Mouse (Mus musculus): ENCODE results near the gene Zfp422.
A peak's percentile ranks its signal among the peaks of the same experiment; 100 is the strongest.

Zfp422 gene

DNA sequence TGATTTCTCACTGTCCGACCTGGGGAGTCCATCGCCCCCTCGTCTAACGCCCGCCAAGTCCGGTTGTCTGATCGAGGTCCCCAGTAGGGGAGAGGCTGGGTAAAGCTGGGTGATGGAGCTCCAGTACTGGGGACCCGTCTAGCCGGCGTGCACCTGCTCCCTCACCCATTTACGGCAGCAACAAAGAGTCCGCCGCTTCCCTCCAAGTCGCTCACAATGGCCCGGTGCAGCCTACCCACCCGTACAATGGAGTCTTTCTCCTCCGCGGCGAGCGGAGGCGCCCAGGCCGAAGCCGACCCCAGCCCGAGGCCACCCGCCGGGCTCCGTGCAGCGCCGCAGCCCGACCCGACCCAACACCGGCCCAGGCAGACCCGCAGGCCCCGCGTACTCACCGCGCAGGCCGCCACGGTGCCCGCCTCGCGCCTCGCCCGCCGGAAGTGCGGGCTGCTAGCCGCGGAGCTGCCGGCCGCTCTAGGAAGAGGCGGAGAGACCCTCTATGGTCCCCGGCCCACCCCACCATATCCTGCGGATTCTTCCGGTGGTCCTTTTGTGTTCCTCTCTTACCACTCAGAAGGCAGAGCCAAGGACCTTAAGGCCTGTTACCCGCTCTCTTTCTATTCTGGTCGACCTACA is at the start of gene Zfp422:
TSS of gene Zfp422 (minus strand) at position 461 of the 633 bp plus-strand sequence.
- no peak for DNase-seq (ENCODE audit: low read depth in 1 of 2, low spot score in 2 of 2)

- DNase-seq (ENCODE audit: low read depth in 1 of 2, low spot score in 2 of 2), result no peak
Measured at GRCm38 (mm10) chr6:116677321-116677720, 48.5 kb upstream of the Zfp422 start.

DNA sequence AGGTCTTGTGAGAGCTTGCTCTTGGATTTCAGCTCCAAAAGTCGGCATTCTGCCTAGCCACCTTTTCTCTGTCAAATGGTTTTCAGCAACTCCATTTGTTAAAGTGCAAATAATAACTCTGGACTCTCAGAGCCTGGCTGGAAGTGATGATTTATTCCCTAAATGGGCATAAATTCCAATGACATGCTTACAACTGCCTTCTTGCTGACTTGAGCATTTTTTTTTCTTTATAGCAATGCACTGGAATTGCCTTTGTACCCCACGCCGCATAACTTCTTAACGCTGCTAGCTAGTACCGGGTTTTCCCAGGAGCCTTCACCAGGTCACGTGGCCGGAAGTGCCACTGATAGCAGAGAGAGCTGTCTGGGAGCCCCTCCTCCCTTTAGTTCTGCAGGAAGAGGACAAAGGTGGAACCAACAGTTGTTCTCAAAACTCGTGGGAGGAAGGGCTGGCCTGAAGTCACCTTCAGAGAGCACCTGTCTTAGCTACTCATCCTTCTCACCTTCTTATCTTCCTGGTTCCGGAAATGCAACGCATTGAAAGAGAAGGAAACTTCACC is 47.6 kb upstream of the Zfp422 start:
- DNase-seq (ENCODE audit: low read depth in 1 of 2, low spot score in 2 of 2), result no peak

- no peak for DNase-seq (ENCODE audit: low read depth in 1 of 2, low spot score in 2 of 2)
Measured at GRCm38 (mm10) chr6:116674283-116674886, 45.6 kb upstream of the Zfp422 start.

DNA sequence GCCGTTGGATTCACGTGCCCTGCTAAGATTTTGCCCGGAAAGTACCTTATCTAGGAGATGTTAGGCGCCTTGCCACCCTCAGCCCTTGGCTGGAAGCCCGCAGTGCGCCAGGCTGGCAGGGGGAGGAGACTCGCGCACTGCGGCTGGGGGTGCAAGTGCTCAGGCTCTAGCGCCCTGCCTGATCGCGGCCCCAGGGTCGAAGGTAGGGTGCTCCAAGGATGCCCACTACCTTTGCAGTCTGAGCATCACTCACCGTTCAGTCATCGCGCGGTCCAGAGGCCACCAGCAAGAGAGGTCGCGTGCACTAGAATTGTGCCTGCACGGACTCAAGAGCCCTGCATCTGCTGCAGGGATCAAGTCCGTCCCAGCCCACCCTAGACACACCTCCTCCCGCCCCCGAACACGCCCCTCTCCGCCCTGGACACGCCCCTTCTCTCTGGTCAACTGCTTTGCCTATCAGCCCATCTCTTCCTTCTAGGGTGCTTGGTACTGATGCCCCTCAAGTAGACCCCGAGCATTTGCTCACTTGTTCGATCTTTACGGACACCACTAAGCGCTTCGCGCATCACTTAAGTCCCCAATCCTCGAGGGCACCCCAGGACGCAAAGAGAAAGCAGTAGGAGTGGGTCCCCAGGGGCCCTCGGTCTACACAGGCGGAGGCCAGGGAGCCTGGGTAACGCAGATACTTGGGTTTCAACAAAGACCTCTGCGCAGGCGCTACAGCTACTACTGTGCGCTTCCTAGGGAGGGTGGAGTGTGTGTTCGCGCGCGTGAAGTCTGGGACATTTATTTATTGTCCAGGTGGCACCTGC is 44.9 kb upstream of the Zfp422 start, which contains the start of gene Rassf4:
TSS of gene Rassf4 (minus strand) at position 482 of the 812 bp plus-strand sequence.
- DNase-seq (ENCODE audit: low read depth in 1 of 2, low spot score in 2 of 2), result peak; percentile 71 to 91

DNA sequence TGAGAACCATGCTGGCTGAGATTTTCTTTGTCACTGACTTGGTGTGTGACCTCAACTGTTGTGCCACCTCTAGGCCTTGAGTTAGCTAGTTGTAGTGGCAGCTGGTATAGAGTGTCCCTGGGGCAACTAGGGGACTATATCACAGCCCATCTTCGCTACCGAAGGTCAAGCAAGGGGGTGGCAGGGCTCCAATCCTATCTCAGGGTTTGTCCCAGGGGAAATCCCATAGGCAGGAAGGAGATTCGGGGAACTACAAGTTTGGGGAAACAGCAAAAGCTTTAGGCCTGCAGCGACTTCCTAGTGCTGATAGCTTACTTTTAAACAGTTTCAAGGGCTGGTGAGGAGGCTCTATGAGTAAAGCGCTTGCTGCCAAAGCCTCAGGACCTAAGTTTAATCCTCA is 43.5 kb upstream of the Zfp422 start:
- peak in 1 of 2 experiments; percentile 52 for DNase-seq (ENCODE audit: low read depth in 1 of 2, low spot score in 2 of 2)

DNA sequence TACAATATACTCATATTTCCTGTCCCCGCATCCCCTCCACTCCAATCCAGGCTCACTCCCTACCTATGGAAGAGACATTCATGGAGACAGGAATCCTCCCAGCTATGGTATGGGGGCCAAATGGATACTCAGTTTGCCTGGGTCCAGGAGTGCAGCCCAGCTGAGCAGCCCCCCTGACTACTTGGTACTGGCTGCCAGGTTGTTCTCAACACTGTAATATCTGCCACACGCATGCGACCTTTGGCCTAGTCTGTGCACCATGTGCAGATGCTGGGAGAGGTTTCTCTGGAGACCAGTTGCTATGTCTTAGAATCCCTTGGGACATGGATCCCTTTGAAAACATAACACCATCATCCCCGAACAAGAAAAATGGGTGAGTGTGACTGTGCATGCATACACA is 43.0 kb upstream of the Zfp422 start:
- no peak for DNase-seq (ENCODE audit: low read depth in 1 of 2, low spot score in 2 of 2)

DNA sequence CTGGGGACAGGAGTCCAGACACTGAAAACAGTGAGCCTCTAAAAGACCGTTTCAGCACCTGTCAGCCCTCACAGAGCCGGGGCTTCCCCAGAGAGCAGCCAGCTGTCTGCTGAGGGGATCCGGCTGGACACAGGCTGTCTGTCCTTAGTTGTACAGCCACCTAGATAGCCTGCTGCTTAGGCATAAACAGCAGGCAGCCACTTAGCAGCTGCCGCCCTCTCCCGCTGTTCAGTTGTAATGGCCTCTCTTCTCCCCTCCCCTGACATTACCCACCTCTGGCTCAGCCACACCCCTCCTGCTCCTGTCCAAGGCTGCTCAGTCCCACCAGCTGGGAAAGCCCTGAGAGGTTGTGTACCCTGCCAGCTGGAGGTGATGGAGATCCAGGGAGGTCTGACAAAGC is 42.2 kb upstream of the Zfp422 start:
- no peak for DNase-seq (ENCODE audit: low read depth in 1 of 2, low spot score in 2 of 2)

DNA sequence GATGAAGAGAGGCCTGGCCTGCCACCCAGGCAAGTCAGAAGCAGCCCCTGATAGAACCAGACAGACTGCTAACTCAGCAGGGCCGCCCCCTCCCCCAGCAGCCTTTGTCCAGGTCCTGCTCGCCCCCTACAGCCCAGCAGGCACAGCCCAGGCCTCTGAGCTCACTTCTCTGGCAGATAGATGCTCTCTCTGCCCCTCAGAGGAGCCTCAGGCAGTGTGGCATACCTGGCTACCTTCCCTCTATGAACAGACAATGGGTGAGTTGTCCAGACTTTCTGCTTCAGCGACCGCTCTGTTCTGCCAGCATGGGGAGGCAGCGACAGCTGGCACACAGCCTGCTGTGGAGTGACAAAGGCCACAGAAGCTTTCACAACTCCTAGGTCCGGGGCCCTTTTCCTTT is 41.3 kb upstream of the Zfp422 start:
- DNase-seq (ENCODE audit: low read depth in 1 of 2, low spot score in 2 of 2), result no peak

DNA sequence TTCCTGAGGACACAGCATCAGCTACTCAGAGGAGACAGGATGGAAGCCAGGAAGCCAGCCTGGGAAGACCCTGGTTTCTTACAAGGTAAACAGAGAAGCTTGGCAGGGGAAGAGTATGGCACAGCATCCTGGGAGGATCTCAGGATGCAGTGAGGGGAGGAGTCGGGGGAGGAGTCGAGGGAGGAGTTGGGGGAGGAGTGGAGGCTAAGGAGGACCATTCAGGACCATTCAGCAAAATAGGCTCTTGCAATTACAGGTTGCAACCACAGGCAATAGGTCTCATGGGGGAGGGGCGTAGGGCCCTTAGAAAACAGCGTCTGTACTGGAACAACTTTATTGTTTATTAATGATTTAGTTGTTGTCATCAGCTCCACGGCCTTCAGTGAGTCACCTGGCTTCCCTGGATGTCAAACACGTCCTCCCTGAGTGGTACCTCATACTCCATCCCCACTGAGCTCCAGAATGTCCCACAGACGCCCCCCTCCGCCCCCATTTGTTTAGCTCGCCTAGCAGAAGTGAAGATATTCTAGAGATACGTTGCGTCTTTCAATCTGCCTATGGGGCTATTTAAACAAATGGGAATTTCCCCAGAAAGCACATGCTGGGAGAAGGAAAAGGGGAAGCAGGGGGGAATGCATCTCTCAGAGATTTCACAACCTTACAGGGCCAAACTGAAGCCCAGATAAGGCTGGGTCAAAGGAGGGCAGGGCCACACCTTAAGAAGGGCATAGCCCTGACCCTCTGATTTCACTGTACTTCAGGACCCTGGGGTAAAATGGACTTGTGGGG is 40.1 kb upstream of the Zfp422 start:
- peak in 1 of 2 experiments; percentile 44 for DNase-seq (ENCODE audit: low read depth in 1 of 2, low spot score in 2 of 2)

- no peak for DNase-seq (ENCODE audit: low read depth in 1 of 2, low spot score in 2 of 2)
Measured at GRCm38 (mm10) chr6:116667382-116667781, 38.6 kb upstream of the Zfp422 start.

DNA sequence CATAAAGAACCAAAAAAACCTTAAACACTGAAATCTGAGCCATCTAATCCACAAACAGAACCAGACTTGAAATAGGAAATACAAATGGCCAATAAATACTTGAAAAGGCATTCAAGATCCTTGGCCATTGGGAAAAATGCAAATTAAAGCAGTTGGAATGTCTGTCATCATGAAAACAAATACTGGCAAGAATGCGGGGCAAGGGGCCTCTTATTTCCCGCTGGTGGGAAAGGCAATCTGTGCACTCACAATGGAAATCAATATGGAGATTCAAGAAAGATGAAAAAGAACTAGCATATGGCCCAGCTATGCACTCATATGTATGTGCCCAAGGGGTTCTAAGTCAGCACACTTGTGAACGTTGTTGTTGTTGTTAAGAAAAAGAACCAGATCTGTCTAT is 38.1 kb upstream of the Zfp422 start:
- DNase-seq (ENCODE audit: low read depth in 1 of 2, low spot score in 2 of 2), result no peak

DNA sequence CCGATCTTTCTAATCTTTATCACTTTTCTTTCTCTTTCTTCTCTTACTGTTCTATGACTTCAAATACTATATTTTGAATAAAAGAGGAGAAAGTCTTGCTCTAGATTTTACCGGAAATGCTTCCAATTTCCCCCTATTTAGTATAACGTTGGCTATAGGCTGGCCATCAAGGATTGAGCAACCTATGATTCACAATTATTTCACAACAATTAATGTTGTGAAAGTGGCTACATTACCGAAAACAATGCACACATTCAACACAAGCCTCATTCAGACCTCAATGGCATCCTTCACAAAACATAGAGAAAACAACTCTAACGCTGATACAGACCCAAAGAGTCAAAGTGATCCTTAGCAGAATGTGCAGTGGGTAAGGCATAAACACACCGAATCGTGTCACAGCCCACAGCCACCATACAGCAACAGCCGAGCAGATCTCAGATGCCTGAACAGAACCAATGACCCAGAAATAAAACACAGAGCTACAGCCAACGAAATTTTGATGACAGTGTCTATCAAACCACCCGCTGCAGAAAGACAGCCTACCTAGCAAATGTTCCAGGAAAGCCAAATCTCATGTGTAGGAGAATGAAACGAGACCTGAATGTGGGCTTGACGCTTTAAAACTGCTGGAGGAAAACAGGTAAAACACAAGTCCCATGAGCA is 37.4 kb upstream of the Zfp422 start:
- DNase-seq (ENCODE audit: low read depth in 1 of 2, low spot score in 2 of 2), result no peak

DNA sequence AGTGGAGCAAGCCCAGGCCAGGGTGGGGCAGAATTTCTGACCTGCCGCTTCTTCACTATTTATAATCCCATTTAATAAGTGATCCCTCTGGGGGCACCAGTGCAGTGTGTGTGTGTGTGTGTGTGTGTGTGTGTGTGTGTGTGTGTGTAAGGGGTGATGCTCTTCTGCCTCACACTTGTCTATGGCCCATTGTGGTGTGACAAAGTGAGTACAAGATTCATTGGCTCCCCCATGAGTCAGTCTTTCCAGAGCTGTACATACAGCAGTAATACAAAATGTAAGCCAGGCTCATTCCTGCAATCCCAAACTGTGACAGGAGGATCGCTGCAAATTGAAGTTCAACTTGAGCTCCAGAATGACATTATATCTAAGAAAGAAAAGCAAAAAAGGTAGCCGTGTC is 36.0 kb upstream of the Zfp422 start:
- no peak for DNase-seq (ENCODE audit: low read depth in 1 of 2, low spot score in 2 of 2)

DNA sequence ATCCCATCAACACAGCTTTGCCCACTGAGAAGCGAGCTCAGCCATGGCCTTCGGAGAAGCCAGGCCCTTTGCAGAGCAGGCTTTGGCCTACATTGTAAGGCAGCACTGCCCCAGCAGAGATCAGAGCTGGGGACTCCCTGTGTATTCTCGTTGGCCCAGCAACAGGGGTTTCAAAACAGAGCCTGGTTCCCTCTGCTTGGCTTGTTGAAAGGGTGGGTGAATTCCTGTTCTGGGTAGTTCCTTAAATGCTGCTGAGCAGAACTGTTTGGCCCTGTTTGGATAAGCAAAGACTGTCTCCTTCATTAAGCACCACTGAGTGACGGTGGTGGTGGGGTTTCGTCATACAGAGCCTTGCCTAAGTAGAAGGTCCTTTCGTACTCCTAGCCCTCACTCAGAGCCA is 35.2 kb upstream of the Zfp422 start:
- DNase-seq (ENCODE audit: low read depth in 1 of 2, low spot score in 2 of 2), result peak; percentile 76 to 77

GRCm38 (mm10) chr6:116663364-116663763 is 34.6 kb upstream of the Zfp422 start:
- no peak for DNase-seq (ENCODE audit: low read depth in 1 of 2, low spot score in 2 of 2)

DNA sequence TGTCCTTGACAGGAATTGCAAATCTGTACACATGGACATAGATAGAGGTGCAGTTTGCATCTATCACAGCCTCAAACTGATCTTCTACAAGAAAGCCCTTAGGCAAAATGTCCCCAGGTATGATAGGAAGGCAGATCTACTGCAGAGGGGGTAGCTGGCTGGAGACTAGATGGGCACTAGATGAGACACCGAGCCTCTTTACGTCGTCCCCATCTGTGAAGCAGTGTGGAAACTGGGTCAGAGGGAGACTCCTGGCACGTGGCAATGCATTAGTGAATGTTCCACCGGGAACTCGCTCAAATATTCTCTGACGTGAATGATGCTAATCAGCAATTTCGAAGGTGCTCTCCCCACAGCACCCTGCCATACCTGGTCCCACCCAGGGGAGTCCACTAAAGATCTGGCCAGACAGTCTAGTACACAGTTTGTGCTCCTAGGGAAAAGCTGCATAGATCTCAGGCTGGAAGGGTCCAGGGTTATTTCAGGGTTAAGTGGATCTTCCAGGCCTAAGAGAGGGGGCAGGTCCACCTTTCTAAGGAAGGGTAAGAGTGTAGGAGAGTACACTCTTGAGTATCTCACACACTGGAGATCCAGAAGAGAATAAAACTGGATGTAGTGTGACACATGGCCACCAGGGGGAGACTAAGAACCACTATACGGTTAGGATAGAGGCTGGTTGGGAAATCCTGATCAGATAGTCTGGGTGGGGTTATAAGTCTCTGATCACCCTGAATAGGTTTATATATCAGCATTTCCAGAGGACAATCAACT is 25.1 kb upstream of the Zfp422 start:
- no peak for DNase-seq (ENCODE audit: low read depth in 1 of 2, low spot score in 2 of 2)

- DNase-seq (ENCODE audit: low read depth in 1 of 2, low spot score in 2 of 2), result no peak
Measured at GRCm38 (mm10) chr6:116653191-116653590, 24.4 kb upstream of the Zfp422 start.

DNA sequence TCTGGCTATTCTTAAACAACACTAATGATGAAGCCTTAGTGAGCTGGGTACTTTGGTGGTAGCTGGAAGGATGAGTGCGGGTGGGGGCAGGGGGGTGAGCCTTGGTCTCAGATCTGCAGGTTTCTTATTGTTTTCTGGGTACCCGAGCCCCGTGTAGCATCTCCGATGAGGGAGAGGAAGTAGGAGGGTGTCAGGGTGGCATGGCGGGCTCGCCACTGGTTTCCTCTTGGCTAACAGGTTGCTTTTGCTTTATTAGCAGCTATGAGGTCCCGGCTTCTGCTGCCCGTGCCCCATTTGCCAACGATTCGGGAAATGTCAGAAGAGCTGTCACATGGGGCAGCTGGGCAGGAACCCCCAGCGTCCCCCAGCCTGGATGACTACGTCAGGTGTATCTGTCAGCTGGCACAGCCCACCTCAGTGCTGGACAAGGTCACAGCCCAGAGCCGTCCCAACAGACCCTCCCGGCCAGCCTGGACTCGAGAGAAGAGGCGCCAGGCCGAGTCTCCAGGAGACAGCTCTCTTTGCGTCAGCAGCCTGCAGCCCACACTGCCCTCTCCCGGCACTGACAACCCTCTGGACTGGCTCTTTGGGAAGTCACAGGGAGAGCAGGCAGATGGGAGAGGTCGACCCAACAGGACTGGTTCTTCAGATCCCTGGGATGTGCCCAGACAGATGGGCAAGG is 22.8 kb upstream of the Zfp422 start:
- DNase-seq (ENCODE audit: low read depth in 1 of 2, low spot score in 2 of 2), result no peak

Data from monocyte, adult 2 months (primary cell).